Mouse (Mus musculus) myocyte (in vitro differentiated cells): ENCODE results near the gene Sco1. TPM values are rescaled to one million over a fixed set of nuclear protein-coding genes. Genes with fewer than 3 reads are reported as not detected.
"Not testable (repeated sequence)": the region's sequence is repeated elsewhere in the genome, so short reads cannot be mapped to it uniquely, and the experiment has no call there.

Experiments used
- H3K27me3 ChIP-seq: one replicate; pipeline ENCODE4 v1.6.1; 2011; ENCODE audit not compliant: control insufficient read depth, insufficient read depth, insufficient read length
- H3K36me3 ChIP-seq: one replicate; pipeline ENCODE4 v1.6.1; 2011; ENCODE audit not compliant: control insufficient read depth, insufficient read depth
- H3K4me2 ChIP-seq: one replicate; pipeline ENCODE4 v1.6.1; 2011; ENCODE audit warnings: low read depth, control low read depth
- H3K4me3 ChIP-seq: one replicate; pipeline ENCODE4 v1.5.1; 2011; ENCODE audit warnings: mild to moderate bottlenecking, control low read depth, moderate library complexity
- H3K79me2 ChIP-seq: one replicate; pipeline ENCODE4 v1.6.1; 2011; ENCODE audit not compliant: control insufficient read depth, insufficient read depth
- H3ac ChIP-seq: one replicate; pipeline ENCODE4 v1.6.1; 2011; ENCODE audit not compliant: control insufficient read depth, insufficient read length
- CEBPB ChIP-seq: IDR thresholded peaks from 2 replicates; pipeline ENCODE4 v1.6.1; 2011; ENCODE audit warnings: mild to moderate bottlenecking, moderate library complexity; ENCODE audit not compliant: poor library complexity, insufficient read depth, severe bottlenecking
- E2F4 ChIP-seq: IDR thresholded peaks from one replicate; pipeline ENCODE4 v1.6.1; 2011; ENCODE audit warnings: mild to moderate bottlenecking, control low read depth, moderate library complexity; ENCODE audit not compliant: insufficient read depth
- MAX ChIP-seq: IDR thresholded peaks from one replicate; pipeline ENCODE4 v1.6.1; 2011; ENCODE audit warnings: low read depth, mild to moderate bottlenecking, control low read depth
- MYOD1 ChIP-seq, 3 experiments: IDR thresholded peaks; one replicate each; pipeline ENCODE4 v1.6.1; 2011; ENCODE audit warnings: control low read depth in 2 of 3, low read depth in 2 of 3, mild to moderate bottlenecking in 2 of 3, moderate library complexity in 1 of 3; ENCODE audit not compliant: insufficient read length in 2 of 3, control insufficient read depth in 1 of 3
- MYOG ChIP-seq, 3 experiments: IDR thresholded peaks; one replicate each; pipeline ENCODE4 v1.6.1; 2011; ENCODE audit warnings: control low read depth in 2 of 3, low read depth in 2 of 3, mild to moderate bottlenecking in 2 of 3; ENCODE audit not compliant: insufficient read length in 2 of 3, control insufficient read depth in 1 of 3, insufficient read depth in 1 of 3
- POLR2A ChIP-seq: IDR thresholded peaks from one replicate; pipeline ENCODE4 v1.6.1; 2011; ENCODE audit warnings: low read depth, mild to moderate bottlenecking, control low read depth, moderate library complexity; ENCODE audit not compliant: insufficient read length
- POLR2AphosphoS2 ChIP-seq: IDR thresholded peaks from one replicate; pipeline ENCODE4 v1.6.1; 2011; ENCODE audit warnings: low read depth, control low read depth; ENCODE audit not compliant: insufficient read length
- REST ChIP-seq: IDR thresholded peaks from one replicate; pipeline ENCODE4 v1.6.1; 2011; ENCODE audit warnings: mild to moderate bottlenecking, control low read depth, moderate library complexity; ENCODE audit not compliant: insufficient read depth, insufficient read length
- SRF ChIP-seq: IDR thresholded peaks from one replicate; pipeline ENCODE4 v1.6.1; 2011; ENCODE audit warnings: low read depth; ENCODE audit not compliant: control insufficient read depth, insufficient read length
- TCF12 ChIP-seq: IDR thresholded peaks from one replicate; pipeline ENCODE4 v1.6.1; 2011; ENCODE audit warnings: mild to moderate bottlenecking, control low read depth; ENCODE audit not compliant: poor library complexity, insufficient read depth, severe bottlenecking
- TCF3 ChIP-seq: IDR thresholded peaks from one replicate; pipeline ENCODE4 v1.6.1; 2011; ENCODE audit warnings: low read depth, control low read depth; ENCODE audit not compliant: insufficient read length
- USF1 ChIP-seq: IDR thresholded peaks from one replicate; pipeline ENCODE4 v1.6.1; 2011; ENCODE audit warnings: low read depth, mild to moderate bottlenecking, control low read depth, moderate library complexity
- polyA plus RNA-seq: library from polyadenylated mRNA; unstranded; fragments of >200 nt; fragmentation: generic; extraction: Trizol; gene quantifications from one replicate; pipeline ENCODE4 v1.2.1, GENCODE M21; 2012; ENCODE audit warnings: missing spikeins

Sco1 gene
- polyA plus RNA-seq, 1 experiment, result 14.7 TPM

- no peak overlapping the region for H3K4me3 ChIP-seq
- no peaks in the 10 kb centered on the region for H3K36me3 ChIP-seq
- H3K79me2 ChIP-seq, result no peaks in the 10 kb centered on the region
- TF ChIP-seq MYOG (IDR thresholded peaks at IDR 0.05; ENCODE audit: control insufficient read depth in 1 of 3, insufficient read depth in 1 of 3, insufficient read length in 2 of 3, low read depth in 2 of 3) (no peak), E2F4 (no peak)
- H3K27me3 ChIP-seq, result no peaks in the 10 kb centered on the region
- H3ac ChIP-seq, result no peak overlapping the region
- H3K4me2 ChIP-seq, result no peak overlapping the region
Observed at GRCm38 (mm10) chr11:67011635-67012034, 40.8 kb upstream of the Sco1 start.

GRCm38 (mm10) chr11:67017801-67018591 lies 34.5 kb upstream of the Sco1 start:
- Histone ChIP-seq H3K4me2 (peak overlapping the region; percentile 81), H3K36me3 (no peaks in the 10 kb centered on the region), H3ac (no peak overlapping the region), H3K4me3 (no peak overlapping the region), H3K79me2 (no peaks in the 10 kb centered on the region), H3K27me3 (no peaks in the 10 kb centered on the region)
- TF ChIP-seq TCF12, result peak; percentile 55
- TF ChIP-seq MAX, result no peak
- peak; percentile 8 for TF ChIP-seq USF1
- no peak for TF ChIP-seq TCF3
- TF ChIP-seq CEBPB, result no peak
- no peak for TF ChIP-seq E2F4
- peak; percentile 47 to 89 (median 66) for TF ChIP-seq MYOD1 (IDR thresholded peaks at IDR 0.05; ENCODE audit: control insufficient read depth in 1 of 3, insufficient read length in 2 of 3, low read depth in 2 of 3)
- TF ChIP-seq POLR2AphosphoS2, result no peak
- TF ChIP-seq SRF, result no peak
- TF ChIP-seq POLR2A, result no peak
- TF ChIP-seq REST, result no peak
- peak; percentile 26 to 74 (median 71) for TF ChIP-seq MYOG (IDR thresholded peaks at IDR 0.05; ENCODE audit: control insufficient read depth in 1 of 3, insufficient read depth in 1 of 3, insufficient read length in 2 of 3, low read depth in 2 of 3)

GRCm38 (mm10) chr11:67019711-67020475 lies 32.6 kb upstream of the Sco1 start:
- Histone ChIP-seq H3K27me3 (no peaks in the 10 kb centered on the region), H3K4me2 (peak overlapping the region; percentile 39), H3K4me3 (no peak overlapping the region), H3ac (no peak overlapping the region), H3K79me2 (no peaks in the 10 kb centered on the region), H3K36me3 (no peaks in the 10 kb centered on the region)
- TF ChIP-seq POLR2A, result no peak
- no peak for TF ChIP-seq E2F4

GRCm38 (mm10) chr11:67020948-67021347 lies 31.5 kb upstream of the Sco1 start:
- H3ac ChIP-seq, result no peak overlapping the region
- H3K36me3 ChIP-seq, result no peaks in the 10 kb centered on the region
- no peaks in the 10 kb centered on the region for H3K79me2 ChIP-seq
- no peaks in the 10 kb centered on the region for H3K27me3 ChIP-seq
- H3K4me3 ChIP-seq, result no peak overlapping the region
- no peak overlapping the region for H3K4me2 ChIP-seq
- TF ChIP-seq USF1 (no peak), POLR2A (no peak), TCF3 (no peak), CEBPB (no peak), TCF12 (no peak), MAX (no peak), E2F4 (no peak), MYOG (IDR thresholded peaks at IDR 0.05; ENCODE audit: control insufficient read depth in 1 of 3, insufficient read depth in 1 of 3, insufficient read length in 2 of 3, low read depth in 2 of 3) (no peak), REST (no peak), POLR2AphosphoS2 (no peak), SRF (no peak), MYOD1 (IDR thresholded peaks at IDR 0.05; ENCODE audit: control insufficient read depth in 1 of 3, insufficient read length in 2 of 3, low read depth in 2 of 3) (no peak)

DNA sequence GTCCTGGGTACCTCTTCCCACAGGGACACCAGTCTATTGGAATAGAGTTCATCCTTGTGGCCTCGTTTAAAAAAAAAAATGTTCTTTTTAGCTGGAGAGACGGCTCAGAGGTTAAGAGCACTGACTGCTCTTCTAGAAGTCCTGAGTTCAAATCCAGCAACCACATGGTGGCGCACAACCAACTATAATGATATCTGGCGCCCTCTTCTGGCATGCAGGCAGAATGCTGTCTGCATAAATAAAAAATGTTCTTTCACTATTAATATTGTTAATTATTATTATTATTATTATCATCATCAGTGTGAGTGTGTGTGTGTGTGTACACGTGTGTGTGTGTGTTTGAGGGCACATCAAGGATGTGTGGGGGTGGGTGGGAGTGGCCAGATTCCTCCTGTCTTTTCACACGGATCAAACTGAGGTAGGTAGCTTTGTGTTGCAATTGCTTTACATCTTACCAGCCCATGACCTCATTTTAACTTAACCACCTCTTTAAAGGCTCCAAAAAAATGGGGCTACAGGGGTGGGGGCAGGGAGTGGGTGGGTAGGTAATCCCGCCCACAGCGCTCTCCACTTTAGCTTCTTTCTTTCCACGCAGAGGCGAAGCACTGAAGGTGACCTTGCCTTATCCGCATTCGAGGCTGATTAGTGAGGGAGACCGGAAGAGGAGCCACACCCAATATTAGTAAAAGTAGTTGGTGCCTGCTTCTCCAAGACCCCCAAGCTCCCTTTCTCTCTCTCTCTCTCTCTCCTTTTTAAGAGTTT lies 29.9 kb upstream of the Sco1 start:
- no peaks in the 10 kb centered on the region for H3K27me3 ChIP-seq
- no peak overlapping the region for H3ac ChIP-seq
- no peaks in the 10 kb centered on the region for H3K79me2 ChIP-seq
- no peak overlapping the region for H3K4me3 ChIP-seq
- TF ChIP-seq MYOG (IDR thresholded peaks at IDR 0.05; ENCODE audit: control insufficient read depth in 1 of 3, insufficient read depth in 1 of 3, insufficient read length in 2 of 3, low read depth in 2 of 3) (no peak), SRF (no peak), POLR2AphosphoS2 (no peak), MAX (no peak), REST (no peak), E2F4 (no peak), POLR2A (no peak), MYOD1 (IDR thresholded peaks at IDR 0.05; ENCODE audit: control insufficient read depth in 1 of 3, insufficient read length in 2 of 3, low read depth in 2 of 3) (no peak), CEBPB (no peak), TCF12 (no peak), USF1 (no peak), TCF3 (no peak)
- H3K36me3 ChIP-seq, result no peaks in the 10 kb centered on the region
- no peak overlapping the region for H3K4me2 ChIP-seq

GRCm38 (mm10) chr11:67023191-67023590 lies 29.3 kb upstream of the Sco1 start:
- not testable (repeated sequence) for H3K4me3 ChIP-seq, H3K79me2 ChIP-seq, H3K36me3 ChIP-seq, H3K27me3 ChIP-seq, H3K4me2 ChIP-seq, H3ac ChIP-seq
